Mouse (Mus musculus) midbrain, embryonic 11.5 days (tissue): ENCODE results near the gene Zbtb1. TPM values are rescaled to one million over a fixed set of nuclear protein-coding genes. Genes with fewer than 3 reads are reported as not detected.

Experiments used
- ATAC-seq: fragments of 200-750 bp; cut with Nextera tagmentation; 2 replicates; pipeline ENCODE4 v1.8.0; 2017; ENCODE audit warnings: moderate TSS enrichment, moderate library complexity; ENCODE audit not compliant: low FRiP score
- DNase-seq: peaks from one replicate; pipeline ENCODE4 v3.0.0; 2015; ENCODE audit warnings: low spot score; ENCODE audit errors: missing footprints
- H3K27ac ChIP-seq: fragments of 300-500 bp; sonication (generic); 2 replicates; pipeline ENCODE4 v1.5.1; 2014; ENCODE audit warnings: low read depth, low read length
- H3K27me3 ChIP-seq: fragments of 300-500 bp; sonication (generic); 2 replicates; pipeline ENCODE4 v1.6.1; 2014; ENCODE audit warnings: mild to moderate bottlenecking, low read length, moderate library complexity, mixed read lengths; ENCODE audit not compliant: control insufficient read depth, insufficient read depth
- H3K36me3 ChIP-seq: fragments of 300-500 bp; sonication (generic); 2 replicates; pipeline ENCODE4 v1.6.1; 2014; ENCODE audit warnings: mild to moderate bottlenecking, low read length, moderate library complexity, mixed read lengths; ENCODE audit not compliant: control insufficient read depth, insufficient read depth
- H3K4me1 ChIP-seq: fragments of 300-500 bp; sonication (generic); 2 replicates; pipeline ENCODE4 v1.6.1; 2014; ENCODE audit warnings: low read length; ENCODE audit not compliant: control insufficient read depth, insufficient read depth
- H3K4me2 ChIP-seq: fragments of 300-500 bp; sonication (generic); 2 replicates; pipeline ENCODE4 v1.6.1; 2014; ENCODE audit warnings: mild to moderate bottlenecking, moderate library complexity
- H3K4me3 ChIP-seq: fragments of 300-500 bp; sonication (generic); 2 replicates; pipeline ENCODE4 v1.5.1; 2014; ENCODE audit warnings: low read depth, low read length
- H3K9ac ChIP-seq: fragments of 300-500 bp; sonication (generic); 2 replicates; pipeline ENCODE4 v1.6.1; 2014; ENCODE audit warnings: low read length
- H3K9me3 ChIP-seq: fragments of 300-500 bp; sonication (generic); 2 replicates; pipeline ENCODE4 v1.6.1; 2016; ENCODE audit warnings: low read length; ENCODE audit not compliant: control insufficient read depth
- WGBS: fragments of 180-500 bp; shearing (Covaris S2); extraction: QIAGEN DNeasy Blood & Tissue Kit; methylation state at CpG from one replicate; pipeline ENCODE4 v1.1.7; 2014; 5-methylcytosine and 5-hydroxymethylcytosine counted together
- polyA plus RNA-seq: library from polyadenylated mRNA; unstranded; fragments of >200 nt; fragmentation: Nextera tagmentation; extraction: Ambion mirVana; gene quantifications from 2 replicates; pipeline ENCODE4 v1.2.1, GENCODE M21; 2014

The Zbtb1 gene
- polyA plus RNA-seq, 1 experiment from 2014 or later, result 7.6 TPM

GRCm38 (mm10) chr12:76368201-76368789 is 1.8 kb upstream of the Zbtb1 start:
- no peaks in the 10 kb centered on the region for H3K27me3 ChIP-seq
- DNase-seq (peak; percentile 85), ATAC-seq (no peak)
- H3K4me2 ChIP-seq, result peak overlapping the region; percentile 78
- H3K4me3 ChIP-seq, result peak overlapping the region; percentile 76
- H3K9ac ChIP-seq, result peak overlapping the region; percentile 99
- no peaks in the 10 kb centered on the region for H3K36me3 ChIP-seq
- no peaks in the 10 kb centered on the region for H3K9me3 ChIP-seq
- 0 out of 2 replicates have a peak overlapping the region, but pooled peaks have one; percentile 96 for H3K27ac ChIP-seq
- H3K4me1 ChIP-seq, result peaks cover 25% of the 10 kb centered on the region
- WGBS, result 5% methylated on average over 9 of the region's 9 CpGs

GRCm38 (mm10) chr12:76368790-76369205 is 1.3 kb upstream of the Zbtb1 start:
- peak overlapping the region; percentile 78 for H3K4me2 ChIP-seq
- no peaks in the 10 kb centered on the region for H3K36me3 ChIP-seq
- H3K4me3 ChIP-seq, result peak overlapping the region; percentile 76
- WGBS, result under 1% methylated on average over 26 of the region's 26 CpGs
- peak overlapping the region; percentile 96 for H3K27ac ChIP-seq
- DNase-seq (no peak), ATAC-seq (peak; percentile 49; the same call in 1 of the 2 replicates)
- H3K4me1 ChIP-seq, result peaks cover 25% of the 10 kb centered on the region
- no peaks in the 10 kb centered on the region for H3K9me3 ChIP-seq
- peak overlapping the region; percentile 99 for H3K9ac ChIP-seq
- H3K27me3 ChIP-seq, result no peaks in the 10 kb centered on the region

- WGBS, result under 1% methylated on average over 77 of the region's 96 CpGs
- peak; percentile 98 for DNase-seq
These were observed 674 bp upstream of the Zbtb1 start, which contains the start of gene Zbtb25 for GRCm38 (mm10) chr12:76369206-76369977. TSS of gene Zbtb25 (minus strand) at chr12:76369602.

GRCm38 (mm10) chr12:76370831-76371571 is 935 bp downstream of the Zbtb1 start:
- Histone ChIP-seq H3K4me2 (peak overlapping the region; percentile 78), H3K27ac (peak overlapping the region; percentile 96), H3K9ac (peak overlapping the region; percentile 99), H3K4me3 (peak overlapping the region; percentile 76), H3K9me3 (no peaks in the 10 kb centered on the region), H3K36me3 (no peaks in the 10 kb centered on the region), H3K27me3 (no peaks in the 10 kb centered on the region), H3K4me1 (peaks cover 25% of the 10 kb centered on the region)
- under 1% methylated on average over 49 of the region's 63 CpGs for WGBS
- DNase-seq (peak; percentile 98), ATAC-seq (peak; percentile 56)

More at GRCm38 (mm10) chr12:76369206-76369977, 674 bp upstream of the Zbtb1 start, which contains the start of gene Zbtb25:
- Histone ChIP-seq H3K36me3 (no peaks in the 10 kb centered on the region), H3K9me3 (no peaks in the 10 kb centered on the region), H3K4me2 (peak within 1 kb of the TSS; percentile 78), H3K27ac (peak within 1 kb of the TSS; percentile 96), H3K4me1 (peaks cover 25% of the 10 kb centered on the region), H3K9ac (peak within 1 kb of the TSS; percentile 99), H3K27me3 (no peaks in the 10 kb centered on the region), H3K4me3 (peak within 1 kb of the TSS; percentile 76)
- ATAC-seq, result peak; percentile 83

- H3K4me3 ChIP-seq, result peak overlapping the region; percentile 76; the same call in 1 of the 2 replicates
- H3K36me3 ChIP-seq, result no peaks in the 10 kb centered on the region
- no peak for ATAC-seq
- peak overlapping the region; percentile 99; the same call in 1 of the 2 replicates for H3K9ac ChIP-seq
- peaks cover 24% of the 10 kb centered on the region for H3K4me1 ChIP-seq
- WGBS, result 43% methylated on average over 7 of the region's 7 CpGs
- no peaks in the 10 kb centered on the region for H3K9me3 ChIP-seq
- DNase-seq, result peak; percentile 82
- H3K27ac ChIP-seq, result no peak overlapping the region
- H3K27me3 ChIP-seq, result no peaks in the 10 kb centered on the region
- peak overlapping the region; percentile 78 for H3K4me2 ChIP-seq
These were observed 2.0 kb downstream of the Zbtb1 start for GRCm38 (mm10) chr12:76372046-76372445.

- no peak overlapping the region for H3K9ac ChIP-seq
- peaks cover 13% of the 10 kb centered on the region for H3K4me1 ChIP-seq
- no peaks in the 10 kb centered on the region for H3K27me3 ChIP-seq
- WGBS, result 79% methylated on average over 5 of the region's 7 CpGs
- peak; percentile 79 for DNase-seq
- H3K4me3 ChIP-seq, result no peak overlapping the region
- H3K36me3 ChIP-seq, result no peaks in the 10 kb centered on the region
- no peaks in the 10 kb centered on the region for H3K9me3 ChIP-seq
- ATAC-seq, result no peak
- no peak overlapping the region for H3K27ac ChIP-seq
- H3K4me2 ChIP-seq, result no peak overlapping the region
These were observed 3.1 kb downstream of the Zbtb1 start for GRCm38 (mm10) chr12:76372881-76373818.

- no peaks in the 10 kb centered on the region for H3K36me3 ChIP-seq
- no peak overlapping the region for H3K4me3 ChIP-seq
- H3K9ac ChIP-seq, result no peak overlapping the region
- no peak overlapping the region for H3K27ac ChIP-seq
- 80% methylated on average over 6 of the region's 6 CpGs for WGBS
- DNase-seq, result peak; percentile 35
- no peak for ATAC-seq
- no peaks in the 10 kb centered on the region for H3K27me3 ChIP-seq
- no peaks in the 10 kb centered on the region for H3K9me3 ChIP-seq
- H3K4me2 ChIP-seq, result no peak overlapping the region
- peaks cover 12% of the 10 kb centered on the region for H3K4me1 ChIP-seq
These were observed 3.9 kb downstream of the Zbtb1 start for GRCm38 (mm10) chr12:76373991-76374390.

- peaks cover 12% of the 10 kb centered on the region for H3K4me1 ChIP-seq
- no peak overlapping the region for H3K4me2 ChIP-seq
- no peak overlapping the region for H3K27ac ChIP-seq
- H3K4me3 ChIP-seq, result no peak overlapping the region
- H3K9ac ChIP-seq, result no peak overlapping the region
- no peaks in the 10 kb centered on the region for H3K27me3 ChIP-seq
- H3K9me3 ChIP-seq, result no peaks in the 10 kb centered on the region
- no peak for DNase-seq
- no peak for ATAC-seq
- 93% methylated on average over 4 of the region's 4 CpGs for whole genome bisulfite sequencing
- H3K36me3 ChIP-seq, result no peaks in the 10 kb centered on the region
These were observed 4.8 kb downstream of the Zbtb1 start for GRCm38 (mm10) chr12:76374911-76375310.
